Mouse (Mus musculus) layer of hippocampus, adult 11-12 months (tissue): ENCODE data around the gene Snx32.
A peak's percentile ranks its signal among the peaks of the same experiment; 100 is the strongest.

Experiments used
- DNase-seq: peaks from one replicate; pipeline ENCODE4 v3.0.0; 2022; ENCODE audit warnings: low spot score

Gene Snx32

GRCm38 (mm10) chr19:5510031-5511026, at the start of gene Snx32:
TSS of gene Snx32 (minus strand) at chr19:5510538.
- DNase-seq: peak; percentile 100

- no peak for DNase-seq
Measured at GRCm38 (mm10) chr19:5559631-5560456, 49.5 kb upstream of the Snx32 start.

- no peak for DNase-seq
Measured at GRCm38 (mm10) chr19:5559229-5559628, 48.9 kb upstream of the Snx32 start.

GRCm38 (mm10) chr19:5558770-5559169, 48.4 kb upstream of the Snx32 start:
- no peak for DNase-seq

GRCm38 (mm10) chr19:5558169-5558568, 47.8 kb upstream of the Snx32 start:
- no peak for DNase-seq

- no peak for DNase-seq
Measured at GRCm38 (mm10) chr19:5554212-5554611, 43.9 kb upstream of the Snx32 start.

- DNase-seq: no peak
Measured at GRCm38 (mm10) chr19:5553802-5554201, 43.5 kb upstream of the Snx32 start.

GRCm38 (mm10) chr19:5547471-5548056, 37.2 kb upstream of the Snx32 start:
- DNase-seq: no peak

- DNase-seq: no peak
Measured at GRCm38 (mm10) chr19:5544031-5544430, 33.7 kb upstream of the Snx32 start.

GRCm38 (mm10) chr19:5543362-5543761, 33.0 kb upstream of the Snx32 start:
- DNase-seq: no peak

GRCm38 (mm10) chr19:5538786-5539185, 28.4 kb upstream of the Snx32 start:
- DNase-seq: no peak

GRCm38 (mm10) chr19:5532520-5532919, 22.2 kb upstream of the Snx32 start:
- DNase-seq: no peak

GRCm38 (mm10) chr19:5530138-5530524, 19.8 kb upstream of the Snx32 start:
- DNase-seq: no peak

GRCm38 (mm10) chr19:5529325-5530137, 19.2 kb upstream of the Snx32 start:
- DNase-seq: peak; percentile 94

- no peak for DNase-seq
Measured at GRCm38 (mm10) chr19:5525204-5525603, 14.9 kb upstream of the Snx32 start.

- no peak for DNase-seq
Measured at GRCm38 (mm10) chr19:5518721-5519120, 8.4 kb upstream of the Snx32 start.

GRCm38 (mm10) chr19:5516906-5517505, 6.7 kb upstream of the Snx32 start:
- DNase-seq: peak; percentile 53

- no peak for DNase-seq
Measured at GRCm38 (mm10) chr19:5515840-5516777, 5.8 kb upstream of the Snx32 start.

- DNase-seq: no peak
Measured at GRCm38 (mm10) chr19:5513005-5513349, 2.6 kb upstream of the Snx32 start.
